Mouse (Mus musculus) heart, embryonic 13.5 days (tissue): Measurements from ENCODE around the gene Methig1. TPM values are rescaled to one million over a fixed set of nuclear protein-coding genes. Genes with fewer than 3 reads are reported as not detected.
"Not testable (repeated sequence)": the region's sequence is repeated elsewhere in the genome, so short reads cannot be mapped to it uniquely, and the experiment has no call there.

ENCODE experiments used
- ATAC-seq: fragments of 200-750 bp; cut with Nextera tagmentation; 2 replicates; pipeline ENCODE4 v1.8.0; 2017; ENCODE audit warnings: moderate TSS enrichment; ENCODE audit not compliant: insufficient number of reproducible peaks, low FRiP score, low TSS enrichment; ENCODE audit errors: extremely low read depth
- H3K27ac ChIP-seq: fragments of 300-500 bp; sonication (generic); replicated peaks from 2 replicates; pipeline ENCODE4 v1.5.1; 2015; ENCODE audit warnings: moderate library complexity, mild to moderate bottlenecking, inconsistent platforms
- H3K27me3 ChIP-seq: fragments of 300-500 bp; sonication (generic); replicated peaks from 2 replicates; pipeline ENCODE4 v1.6.1; 2015; ENCODE audit warnings: mild to moderate bottlenecking, inconsistent platforms
- H3K36me3 ChIP-seq: fragments of 300-500 bp; sonication (generic); 2 replicates; pipeline ENCODE4 v1.6.1; 2015; ENCODE audit warnings: mild to moderate bottlenecking, inconsistent platforms
- H3K4me1 ChIP-seq: fragments of 300-500 bp; sonication (generic); 2 replicates; pipeline ENCODE4 v1.6.1; 2015; ENCODE audit warnings: inconsistent platforms
- H3K4me2 ChIP-seq: fragments of 300-500 bp; sonication (generic); 2 replicates; pipeline ENCODE4 v1.6.1; 2015; ENCODE audit warnings: inconsistent platforms, mild to moderate bottlenecking, moderate library complexity
- H3K4me3 ChIP-seq: fragments of 300-500 bp; sonication (generic); 2 replicates; pipeline ENCODE4 v1.5.1; 2015; ENCODE audit warnings: moderate library complexity, mild to moderate bottlenecking, inconsistent platforms
- H3K9ac ChIP-seq: fragments of 300-500 bp; sonication (generic); 2 replicates; pipeline ENCODE4 v1.6.1; 2015; ENCODE audit warnings: inconsistent platforms, mild to moderate bottlenecking, moderate library complexity
- H3K9me3 ChIP-seq: fragments of 300-500 bp; sonication (generic); 2 replicates; pipeline ENCODE4 v1.6.1; 2016; ENCODE audit warnings: inconsistent platforms
- WGBS: fragments of 180-500 bp; shearing (Covaris S2); methylation state at CpG from one replicate; pipeline ENCODE4 v1.1.7; 2015; ENCODE audit warnings: mixed read lengths; 5-methylcytosine and 5-hydroxymethylcytosine counted together
- polyA plus RNA-seq: library from polyadenylated mRNA; unstranded; fragments of >200 nt; fragmentation: Nextera tagmentation; extraction: Ambion mirVana; gene quantifications from 2 replicates; pipeline ENCODE4 v1.2.1, GENCODE M21; 2015

The Methig1 gene
- polyA plus RNA-seq, 1 experiment from 2014 or later = not detected

DNA sequence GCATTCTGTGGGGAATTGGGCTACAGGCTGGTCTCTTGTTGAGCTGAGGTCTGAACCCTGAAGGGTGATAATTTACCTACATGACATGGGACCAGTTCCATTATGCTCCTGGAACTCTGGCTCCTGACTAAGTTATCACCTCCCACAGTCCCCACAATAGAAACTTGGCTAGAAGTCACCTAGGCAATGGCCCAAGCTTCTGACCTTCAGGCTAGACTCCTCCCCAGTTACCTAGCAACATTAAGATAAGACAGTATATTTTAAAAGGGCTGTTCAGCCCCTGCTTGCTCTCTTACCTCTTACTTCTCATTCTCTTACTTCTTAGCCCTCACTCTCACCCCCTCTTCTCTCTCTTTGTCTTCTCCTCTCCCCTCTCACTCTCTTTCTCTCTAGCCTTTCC, 7.5 kb upstream of the Methig1 start:
- no peak overlapping the region for H3K4me2 ChIP-seq
- H3K27ac ChIP-seq = no peak overlapping the region
- ATAC-seq = no peak
- H3K9me3 ChIP-seq = no peaks in the 10 kb centered on the region
- no peaks in the 10 kb centered on the region for H3K36me3 ChIP-seq
- H3K27me3 ChIP-seq = no peaks in the 10 kb centered on the region
- peaks cover 18% of the 10 kb centered on the region for H3K4me1 ChIP-seq
- no peak overlapping the region for H3K4me3 ChIP-seq
- H3K9ac ChIP-seq = no peak overlapping the region

DNA sequence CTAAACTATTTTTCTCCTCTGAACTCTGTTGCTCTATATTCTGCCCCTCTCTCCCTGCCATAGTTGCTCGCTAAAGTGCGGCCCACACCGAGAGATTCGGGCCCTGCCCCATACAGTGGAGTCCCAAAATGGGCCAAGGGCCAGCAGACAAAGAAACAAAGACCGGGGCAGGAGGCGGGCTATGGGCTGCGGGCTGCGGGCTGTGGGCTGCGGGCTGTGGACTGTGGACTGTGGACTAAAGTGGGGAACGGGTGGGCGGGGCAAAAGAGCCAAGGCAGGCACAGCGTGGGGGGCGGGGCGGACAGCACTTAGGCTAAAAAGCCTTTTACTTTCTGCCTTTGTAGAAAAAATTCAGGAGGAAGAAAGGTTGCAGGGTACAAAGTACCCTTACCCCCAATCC, 6.2 kb upstream of the Methig1 start:
- Histone ChIP-seq H3K36me3 (no peaks in the 10 kb centered on the region), H3K9ac (no peak overlapping the region), H3K27me3 (no peaks in the 10 kb centered on the region), H3K4me2 (no peak overlapping the region), H3K27ac (no peak overlapping the region), H3K4me1 (peaks cover 27% of the 10 kb centered on the region), H3K9me3 (no peaks in the 10 kb centered on the region), H3K4me3 (no peak overlapping the region)
- ATAC-seq = no peak
- 60% methylated on average over 14 of the region's 14 CpGs for WGBS

DNA sequence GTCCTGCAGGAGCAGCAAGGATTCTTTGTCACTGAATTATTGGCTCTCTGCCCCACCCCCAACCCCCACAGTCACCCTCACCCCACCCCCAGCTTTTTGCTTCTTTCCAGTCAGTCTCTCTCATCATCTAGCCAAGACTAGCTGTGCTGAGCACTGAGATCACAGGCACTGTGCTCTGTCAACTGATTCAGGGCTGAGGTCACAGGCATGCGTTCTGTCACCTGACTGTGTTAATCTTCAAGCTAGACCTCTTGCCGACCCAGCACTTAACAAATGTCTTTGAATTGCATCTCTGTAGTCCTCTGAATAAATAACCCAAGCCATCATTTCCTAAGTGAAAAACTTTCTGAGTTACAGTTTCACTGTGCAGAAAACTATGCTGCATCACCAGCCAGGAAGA, 3.5 kb upstream of the Methig1 start:
- no peak overlapping the region for H3K9ac ChIP-seq
- peaks cover 32% of the 10 kb centered on the region for H3K4me1 ChIP-seq
- H3K27me3 ChIP-seq = no peaks in the 10 kb centered on the region
- H3K4me3 ChIP-seq = no peak overlapping the region
- H3K27ac ChIP-seq = peak overlapping the region; percentile 48
- ATAC-seq = no peak
- H3K9me3 ChIP-seq = no peaks in the 10 kb centered on the region
- H3K36me3 ChIP-seq = no peaks in the 10 kb centered on the region
- WGBS = 20% methylated on average over 2 of the region's 2 CpGs
- H3K4me2 ChIP-seq = no peak overlapping the region

DNA sequence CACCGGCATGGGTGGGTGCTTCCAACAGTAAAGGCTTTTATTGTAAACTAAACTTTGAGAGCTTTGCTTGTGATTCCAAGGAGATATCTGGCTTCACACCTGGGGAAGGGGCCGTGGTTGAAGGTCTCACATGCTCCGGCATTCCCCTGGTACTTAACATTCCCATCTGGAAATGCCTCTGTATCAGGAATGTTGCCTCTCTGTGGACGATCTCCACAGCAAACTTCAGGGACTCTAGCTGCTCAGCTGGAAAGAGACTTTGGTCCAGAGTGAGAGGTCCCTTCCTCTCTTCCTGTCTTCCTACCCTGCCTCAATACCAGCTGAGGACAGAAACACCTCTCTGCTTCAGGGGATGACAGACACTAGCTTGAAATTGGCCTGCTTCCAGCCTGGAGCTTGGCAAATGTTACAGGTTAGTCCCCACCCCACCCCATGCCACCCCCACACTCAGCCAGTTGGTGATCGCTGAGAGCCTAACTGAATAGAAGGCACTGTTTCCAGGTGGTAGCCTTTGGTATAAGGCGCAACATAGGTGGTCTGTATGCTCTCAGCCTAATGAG, 1.4 kb upstream of the Methig1 start:
- peaks cover 32% of the 10 kb centered on the region for H3K4me1 ChIP-seq
- no peaks in the 10 kb centered on the region for H3K36me3 ChIP-seq
- no peaks in the 10 kb centered on the region for H3K27me3 ChIP-seq
- H3K27ac ChIP-seq = peak overlapping the region; percentile 61
- H3K9ac ChIP-seq = peak overlapping the region; percentile 40; the same call in 1 of the 2 replicates
- H3K4me2 ChIP-seq = peak overlapping the region; percentile 12; the same call in 1 of the 2 replicates
- WGBS = 39% methylated on average over 6 of the region's 6 CpGs
- H3K9me3 ChIP-seq = no peaks in the 10 kb centered on the region
- ATAC-seq = no peak
- no peak overlapping the region for H3K4me3 ChIP-seq

DNA sequence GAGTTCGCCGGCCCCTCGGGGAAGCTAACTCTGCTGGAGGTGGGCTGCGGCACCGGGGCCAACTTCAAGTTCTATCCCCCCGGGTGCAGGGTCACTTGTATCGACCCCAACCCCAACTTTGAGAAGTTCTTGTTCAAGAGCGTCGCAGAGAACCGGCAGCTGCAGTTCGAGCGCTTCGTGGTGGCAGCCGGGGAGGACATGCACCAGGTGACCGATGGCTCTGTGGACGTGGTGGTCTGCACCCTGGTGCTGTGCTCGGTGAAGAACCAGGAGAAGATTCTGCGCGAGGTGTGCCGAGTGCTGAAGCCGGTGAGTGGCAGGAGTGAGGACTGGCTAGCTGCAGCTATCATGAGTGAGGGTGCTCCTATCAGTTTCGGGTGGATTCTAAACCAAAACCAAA, 450 bp downstream of the Methig1 start:
- H3K4me3 ChIP-seq, H3K9me3 ChIP-seq, H3K9ac ChIP-seq, H3K27ac ChIP-seq, ATAC-seq, H3K27me3 ChIP-seq, H3K4me2 ChIP-seq, H3K36me3 ChIP-seq: not testable (repeated sequence)
- 80% methylated on average over 22 of the region's 22 CpGs for WGBS
- H3K4me1 ChIP-seq = peaks cover 32% of the 10 kb centered on the region

DNA sequence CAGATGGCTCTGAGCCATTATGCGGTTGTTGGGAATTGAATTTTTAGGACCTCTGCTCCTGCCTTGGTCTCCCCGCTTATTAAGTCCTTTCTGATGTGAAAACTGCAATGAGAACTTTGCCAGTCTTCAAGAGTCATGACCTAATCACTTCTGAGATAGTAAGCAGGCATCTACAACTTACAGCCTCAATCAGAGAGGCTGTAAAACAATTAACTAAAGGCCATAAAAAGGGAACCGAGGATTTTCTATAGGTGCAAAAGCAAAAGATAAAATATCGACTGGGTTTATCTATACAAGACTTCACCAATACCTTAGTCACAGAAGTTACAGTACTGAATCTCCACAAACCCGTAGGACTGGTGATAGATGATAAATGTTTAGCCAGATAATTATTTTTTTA, 2.9 kb downstream of the Methig1 start:
- no peaks in the 10 kb centered on the region for H3K27me3 ChIP-seq
- 78% methylated on average over 5 of the region's 5 CpGs for WGBS
- no peak overlapping the region for H3K27ac ChIP-seq

DNA sequence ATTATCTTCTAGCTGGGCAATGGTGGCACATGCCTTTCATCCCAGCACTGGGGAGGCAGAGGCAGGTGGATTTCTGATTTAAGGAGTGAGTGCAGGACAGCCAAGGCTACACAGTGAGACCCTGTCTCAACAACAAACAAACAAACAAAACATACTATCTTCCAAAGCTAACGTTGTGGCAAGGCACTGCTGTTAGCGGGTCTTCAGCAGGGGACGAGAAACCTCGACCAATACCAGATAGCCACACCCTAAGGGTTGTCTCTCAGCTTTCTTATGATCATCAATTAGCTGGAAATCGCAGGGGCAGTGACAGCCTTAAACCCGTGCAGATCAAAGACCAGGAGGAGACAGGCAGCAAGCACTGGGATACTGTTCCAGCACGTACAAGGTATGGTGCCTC, 11.3 kb downstream of the Methig1 start, which contains the start of gene Higd1c:
Higd1c (plus strand) TSS at position 301 of the 400 bp plus-strand sequence.
- Histone ChIP-seq H3K27me3 (no peaks in the 10 kb centered on the region), H3K4me3 (no peak within 1 kb of the TSS), H3K9me3 (no peaks in the 10 kb centered on the region), H3K4me2 (no peak within 1 kb of the TSS), H3K9ac (no peak within 1 kb of the TSS), H3K27ac (no peak within 1 kb of the TSS), H3K36me3 (no peaks in the 10 kb centered on the region), H3K4me1 (no peaks in the 10 kb centered on the region)
- no peak for ATAC-seq
- WGBS = 74% methylated on average over 7 of the region's 7 CpGs

More for the DNA sequence above, 2.9 kb downstream of the Methig1 start:
- H3K4me3 ChIP-seq = no peak overlapping the region
- no peak for ATAC-seq
- no peak overlapping the region for H3K4me2 ChIP-seq
- peaks cover 14% of the 10 kb centered on the region for H3K4me1 ChIP-seq
- H3K9me3 ChIP-seq = no peaks in the 10 kb centered on the region
- no peak overlapping the region for H3K9ac ChIP-seq
- H3K36me3 ChIP-seq = no peaks in the 10 kb centered on the region

DNA sequence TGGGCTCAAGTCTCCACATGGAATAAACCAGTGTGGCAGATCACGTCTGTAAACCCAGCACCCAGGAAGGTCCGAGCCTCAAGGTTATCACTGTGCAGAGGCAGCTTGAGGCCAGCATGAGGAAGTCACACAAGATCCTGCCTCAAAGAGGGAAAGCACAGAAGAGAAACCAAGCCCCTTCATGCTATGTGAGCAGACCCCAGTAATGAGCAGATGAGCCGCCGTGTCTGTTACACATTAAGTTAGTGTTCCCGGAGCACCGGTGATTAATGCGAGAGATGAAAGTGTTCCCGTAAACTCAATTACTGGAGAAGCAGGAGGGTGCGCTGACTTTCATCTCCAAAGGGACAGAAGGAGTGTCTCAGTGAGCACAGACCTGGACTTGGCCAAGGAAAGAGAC, 13.0 kb downstream of the Methig1 start:
- not testable (repeated sequence) for ATAC-seq, H3K9ac ChIP-seq, H3K27me3 ChIP-seq, H3K4me1 ChIP-seq, H3K27ac ChIP-seq, H3K4me3 ChIP-seq, H3K4me2 ChIP-seq, H3K36me3 ChIP-seq, H3K9me3 ChIP-seq
- WGBS = 82% methylated on average over 9 of the region's 9 CpGs

DNA sequence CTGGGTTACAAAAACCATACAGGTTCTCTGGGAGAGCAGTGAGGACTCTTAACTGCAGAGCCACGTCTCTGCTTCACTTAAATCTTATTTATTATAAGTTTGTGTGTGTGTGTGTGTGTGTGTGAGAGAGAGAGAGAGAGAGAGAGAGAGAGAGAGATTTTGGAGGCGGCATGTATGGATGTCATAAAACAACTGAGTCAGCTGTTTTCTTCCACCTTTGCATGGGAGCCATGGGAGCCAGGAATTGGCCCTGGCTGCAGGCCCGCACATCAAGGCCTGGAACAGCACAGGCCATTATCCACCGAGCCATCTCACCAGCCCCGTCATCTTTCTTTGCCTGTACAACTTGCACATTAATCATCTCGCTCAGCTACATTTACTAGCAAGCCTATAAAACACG, 14.2 kb downstream of the Methig1 start:
- ATAC-seq = no peak
- Histone ChIP-seq H3K4me3 (no peak overlapping the region), H3K4me2 (no peak overlapping the region), H3K9ac (no peak overlapping the region), H3K36me3 (no peaks in the 10 kb centered on the region), H3K4me1 (no peaks in the 10 kb centered on the region), H3K27me3 (no peaks in the 10 kb centered on the region), H3K27ac (no peak overlapping the region), H3K9me3 (no peaks in the 10 kb centered on the region)
- WGBS = 77% methylated on average over 7 of the region's 7 CpGs

DNA sequence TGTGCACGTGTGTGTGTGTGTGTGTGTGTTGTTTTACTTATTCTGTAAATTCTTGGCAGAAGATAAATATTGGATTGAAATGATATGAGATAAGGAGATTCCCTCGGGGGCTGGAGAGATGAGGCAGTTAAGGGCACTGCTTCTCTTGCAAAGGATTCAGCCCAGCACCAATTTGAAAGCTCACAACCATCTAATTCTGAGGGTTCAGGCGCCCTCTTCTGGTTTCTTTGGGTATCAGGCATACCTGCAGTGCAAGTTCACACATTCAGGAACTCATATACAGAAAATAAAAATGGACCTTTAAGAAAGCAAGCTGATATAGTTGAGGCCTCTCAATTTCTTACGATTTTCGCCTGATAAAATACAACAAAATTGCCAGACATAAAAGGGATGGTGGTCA, 22.1 kb downstream of the Methig1 start:
- no peak overlapping the region for H3K4me3 ChIP-seq
- H3K4me2 ChIP-seq = no peak overlapping the region
- 33% methylated on average over 5 of the region's 5 CpGs for WGBS
- no peak overlapping the region for H3K27ac ChIP-seq
- no peak overlapping the region for H3K9ac ChIP-seq
- H3K36me3 ChIP-seq = no peaks in the 10 kb centered on the region
- peaks cover 14% of the 10 kb centered on the region; the same call in 1 of the 2 replicates for H3K9me3 ChIP-seq
- no peaks in the 10 kb centered on the region for H3K4me1 ChIP-seq
- H3K27me3 ChIP-seq = no peaks in the 10 kb centered on the region
- no peak for ATAC-seq

DNA sequence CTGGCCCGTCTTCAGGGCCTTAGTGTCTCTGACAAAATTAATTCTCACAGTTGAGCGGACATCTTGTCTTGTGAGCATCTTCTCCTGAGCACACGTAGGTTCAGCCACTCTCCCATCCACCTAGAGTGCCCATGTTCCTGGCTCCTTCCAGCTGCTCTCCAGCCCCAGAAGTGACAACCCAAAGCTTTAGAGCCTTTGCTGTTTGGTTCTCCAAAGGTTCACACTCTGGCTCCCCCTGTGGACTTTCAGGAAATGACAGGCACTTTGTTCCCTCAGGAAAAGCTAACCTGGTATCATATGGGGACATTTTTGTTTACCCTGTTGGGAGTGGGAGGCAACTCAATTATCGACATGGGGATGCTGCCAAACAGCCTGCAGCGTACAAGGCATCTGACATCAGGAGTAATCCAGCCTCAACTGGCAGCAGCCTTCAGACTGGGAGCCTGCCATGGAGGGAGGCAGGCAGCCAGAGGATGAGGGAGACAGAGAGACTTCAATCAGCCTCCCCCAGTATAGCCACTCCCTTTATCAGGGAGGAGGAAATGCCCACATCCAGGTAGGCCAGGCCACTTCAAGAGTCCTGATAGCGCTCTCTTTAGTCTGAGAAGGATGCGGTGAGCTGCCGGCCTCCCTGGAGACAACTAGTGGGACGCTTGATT, 25.0 kb downstream of the Methig1 start:
- H3K9ac ChIP-seq, H3K36me3 ChIP-seq, H3K4me3 ChIP-seq, ATAC-seq, H3K4me1 ChIP-seq, H3K27ac ChIP-seq, H3K4me2 ChIP-seq, H3K27me3 ChIP-seq: not testable (repeated sequence)
- 31% methylated on average over 4 of the region's 9 CpGs for WGBS
- peaks cover 13% of the 10 kb centered on the region; the same call in 1 of the 2 replicates for H3K9me3 ChIP-seq

DNA sequence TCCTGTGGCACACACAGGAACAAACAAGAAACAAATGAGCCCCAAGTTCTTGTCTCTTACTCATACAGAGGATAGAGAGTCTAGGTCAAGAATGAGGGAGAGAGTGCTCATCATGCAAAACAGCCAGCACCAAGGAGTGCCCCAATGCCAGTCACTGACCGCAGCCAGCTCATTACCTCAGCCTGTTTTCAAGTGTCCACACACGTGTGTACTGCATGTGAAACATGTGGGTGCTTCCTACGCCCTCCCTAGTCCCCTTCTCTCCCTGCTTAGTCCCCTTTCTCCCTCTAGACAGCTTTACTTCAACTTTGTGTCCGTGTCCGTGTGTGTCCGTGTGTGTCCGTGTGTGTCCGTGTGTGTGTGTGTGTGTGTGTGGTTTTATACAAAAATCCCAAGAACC, 26.7 kb downstream of the Methig1 start:
- ATAC-seq = no peak
- Histone ChIP-seq H3K27ac (no peak overlapping the region), H3K4me2 (no peak overlapping the region), H3K27me3 (0 out of 2 replicates have a peak, but pooled peaks cover 4% of the 10 kb centered on the region), H3K4me1 (no peaks in the 10 kb centered on the region), H3K4me3 (no peak overlapping the region), H3K36me3 (no peaks in the 10 kb centered on the region), H3K9ac (no peak overlapping the region), H3K9me3 (no peaks in the 10 kb centered on the region)
- 78% methylated on average over 8 of the region's 8 CpGs for WGBS
